Mouse (Mus musculus): ENCODE results near the gene Ablim1.

- TF ChIP-seq CTCF (IDR thresholded peaks at IDR 0.05; ENCODE audit: low read depth, low read length) (no peak), POLR2A (IDR thresholded peaks at IDR 0.05; ENCODE audit: extremely low read depth, insufficient read depth, low read length) (no peak)
These were observed 302.7 kb downstream of the Ablim1 start for GRCm38 (mm10) chr19:57012068-57012467.

Measured in liver, adult 2 months (tissue).